Mouse (Mus musculus) erythroid progenitor cell, adult 5-6 weeks (primary cell): ENCODE results near the gene Wfdc10. TPM values are rescaled to one million over a fixed set of nuclear protein-coding genes. Genes with fewer than 3 reads are reported as not detected.

Experiments
- ATAC-seq: replicated peaks from 2 replicates; pipeline ENCODE4 v1.8.0; 2016; ENCODE audit warnings: moderate number of reproducible peaks, mild to moderate bottlenecking, moderate TSS enrichment, inconsistent platforms; ENCODE audit not compliant: poor library complexity, low FRiP score, severe bottlenecking
- total RNA-seq, 2 experiments: library from RNA; stranded (forward) in 1 of 2; stranded (reverse) in 1 of 2; fragments of 150-400 nt in 1 of 2; fragments of 186-747, 209-891 nt in 1 of 2; gene quantifications; 2 replicates each; pipeline versions ENCODE4 v1.2.3 to v1.2.4; 2015 to 2017; ENCODE audit warnings: low replicate concordance in 2 of 2

Wfdc10 gene
- total RNA-seq, 2 experiments from 2014 or later, result not detected

DNA sequence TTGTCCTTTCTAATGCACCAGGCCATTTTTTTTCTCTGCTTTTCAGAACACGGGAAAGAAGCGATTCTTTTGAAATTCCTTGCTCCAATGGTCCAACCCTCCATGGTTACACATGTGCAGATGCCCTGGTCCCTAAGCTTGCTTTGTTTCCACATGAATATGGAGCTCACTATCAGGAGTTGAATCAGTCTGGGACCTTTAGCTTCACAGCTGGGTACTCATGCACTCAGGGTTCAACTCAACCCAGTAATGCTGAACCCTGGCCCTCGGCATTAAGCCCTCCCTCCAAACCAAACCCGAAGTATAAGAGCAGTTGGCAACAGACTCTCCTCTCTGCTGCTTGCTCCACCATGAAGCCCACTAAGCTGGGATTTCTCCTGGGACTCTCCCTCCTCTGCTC, 42.4 kb downstream of the Wfdc10 start, which contains the start of gene Spint4:
Gene Spint4 (plus strand): TSS at position 301 of the 400 bp plus-strand sequence.
- ATAC-seq, result no peak

DNA sequence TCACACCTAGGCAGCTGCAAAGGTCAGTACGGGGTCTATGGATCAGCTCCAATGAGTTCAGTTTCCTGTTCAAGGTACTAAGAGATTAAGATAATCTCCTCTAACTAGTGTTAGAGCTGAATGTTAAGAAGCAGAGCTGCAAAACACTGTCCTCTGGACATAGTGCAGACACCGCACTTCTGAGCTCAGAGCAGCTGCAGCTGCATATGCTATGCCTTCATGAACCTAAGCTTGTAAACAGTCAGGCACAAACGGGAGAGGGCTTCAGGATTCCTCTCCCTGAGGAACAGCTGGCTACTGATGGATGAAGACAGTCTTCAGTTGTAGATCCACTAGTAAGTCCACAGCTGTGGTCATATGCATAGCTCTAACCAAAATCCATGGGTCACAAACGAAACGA, 45.1 kb downstream of the Wfdc10 start:
- ATAC-seq, result no peak

DNA sequence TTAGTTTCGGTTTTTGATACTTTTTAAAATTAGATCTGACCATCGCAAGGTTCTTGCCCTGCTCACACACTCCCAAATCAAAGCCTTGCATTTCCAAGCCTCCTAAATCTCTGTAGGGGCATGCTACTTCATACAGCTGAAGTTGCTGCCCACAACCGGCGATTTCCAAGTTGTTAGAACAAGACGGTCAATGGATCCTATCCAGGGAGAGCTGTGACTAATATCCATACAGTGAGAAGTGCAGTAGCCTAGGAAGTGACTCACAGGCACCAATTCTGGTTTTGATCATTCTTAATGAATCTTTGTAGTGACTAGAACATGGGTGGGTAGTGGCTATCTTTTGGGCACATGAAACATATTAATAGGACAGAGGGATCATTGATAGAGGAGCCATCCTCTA, 45.9 kb downstream of the Wfdc10 start:
- ATAC-seq, result no peak

DNA sequence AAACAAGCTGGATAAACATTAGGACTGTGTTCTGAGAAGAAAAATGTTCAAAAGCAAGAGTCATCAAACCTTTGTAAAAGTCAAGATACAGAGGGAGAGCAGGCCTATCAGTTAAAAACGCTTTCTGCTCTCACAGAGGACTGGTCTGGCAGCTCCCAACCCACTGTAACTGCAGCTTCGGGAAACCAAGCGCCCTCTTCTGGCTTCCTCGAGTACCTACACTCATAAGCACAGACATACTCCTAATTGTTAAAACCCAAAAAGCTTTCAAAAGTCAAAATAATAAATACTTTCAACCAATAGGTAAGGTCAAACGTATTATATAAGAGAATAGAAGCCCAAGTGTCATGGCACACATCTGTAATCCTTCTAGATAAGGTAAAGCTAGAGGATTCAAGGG, 48.4 kb downstream of the Wfdc10 start:
- ATAC-seq, result no peak

DNA sequence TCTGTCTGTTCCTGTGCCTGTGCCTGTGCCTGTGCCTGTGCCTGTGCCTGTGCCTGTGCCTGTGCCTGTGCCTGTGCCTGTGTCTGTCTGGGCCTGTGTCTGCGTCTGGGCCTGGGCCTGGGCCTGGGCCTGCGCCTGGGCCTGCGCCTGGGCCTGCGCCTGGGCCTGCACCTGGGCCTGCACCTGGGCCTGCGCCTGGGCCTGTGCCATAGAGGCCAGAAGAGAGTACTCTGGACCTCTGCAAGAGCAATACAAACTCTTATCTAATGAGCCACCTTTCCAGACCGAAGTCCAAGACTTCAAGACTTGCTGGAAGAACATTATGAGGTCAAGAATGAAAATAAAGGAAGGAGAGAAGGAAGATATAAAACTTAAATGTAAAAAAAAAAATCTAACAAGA, 49.5 kb downstream of the Wfdc10 start:
- no peak for ATAC-seq

DNA sequence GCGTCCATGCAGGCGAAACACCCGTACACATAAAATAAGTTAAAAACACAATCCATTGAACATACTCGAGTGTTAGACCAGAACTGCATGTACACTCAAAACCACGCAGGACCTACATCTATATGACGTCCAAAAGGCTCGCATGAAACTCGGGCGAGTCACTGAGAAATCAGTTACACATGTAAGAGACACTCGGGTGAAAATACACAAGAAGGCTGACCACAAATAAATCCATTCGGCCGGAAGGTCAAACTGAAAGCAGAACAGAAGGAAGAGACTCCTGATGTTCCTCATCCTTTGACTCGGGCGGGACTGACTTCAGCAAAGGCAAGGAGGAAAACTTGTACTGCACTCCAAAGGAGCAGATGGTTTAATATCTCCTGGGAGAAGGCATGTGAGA, 50.1 kb downstream of the Wfdc10 start:
- ATAC-seq, result no peak

Other genes with a start within 250 kb of the Wfdc10 start
Only the 30 nearest of the 31 such genes appear.
- 2.5 and 7.2 TPM in 2 replicates for gene Sdc4, start 212.2 kb upstream of the Wfdc10 start, total RNA-seq (2015; ENCODE audit: low replicate concordance)
- gene Sdc4, start 212.2 kb upstream of the Wfdc10 start, total RNA-seq (2017; ENCODE audit: low replicate concordance), result 5.7 and 7.2 TPM in 2 replicates
- gene Sys1, start 199.1 kb upstream of the Wfdc10 start, total RNA-seq (2015; ENCODE audit: low replicate concordance), result 8.8 and 10.8 TPM in 2 replicates
- 3.1 and 5.3 TPM in 2 replicates for gene Sys1, start 199.1 kb upstream of the Wfdc10 start, total RNA-seq (2017; ENCODE audit: low replicate concordance)
- gene Gm20458, start 195.1 kb upstream of the Wfdc10 start, total RNA-seq (2015; ENCODE audit: low replicate concordance), result not detected in 2 replicates
- not detected in 2 replicates for gene Gm20458, start 195.1 kb upstream of the Wfdc10 start, total RNA-seq (2017; ENCODE audit: low replicate concordance)
- not detected in 2 replicates for gene Trp53tg5, start 182.3 kb upstream of the Wfdc10 start, total RNA-seq (2015; ENCODE audit: low replicate concordance)
- gene Trp53tg5, start 182.3 kb upstream of the Wfdc10 start, total RNA-seq (2017; ENCODE audit: low replicate concordance), result not detected in 2 replicates
- 6.3 TPM in 1 of 2 replicates, not detected in the other for gene Dbndd2, start 169.9 kb upstream of the Wfdc10 start, total RNA-seq (2015; ENCODE audit: low replicate concordance)
- gene Dbndd2, start 169.9 kb upstream of the Wfdc10 start, total RNA-seq (2017; ENCODE audit: low replicate concordance), result 0.61 TPM in 1 of 2 replicates, not detected in the other
- gene Pigt, start 158.5 kb upstream of the Wfdc10 start, total RNA-seq (2015; ENCODE audit: low replicate concordance), result 18.0 and 22.7 TPM in 2 replicates
- gene Pigt, start 158.5 kb upstream of the Wfdc10 start, total RNA-seq (2017; ENCODE audit: low replicate concordance), result 7.7 and 26.9 TPM in 2 replicates
- not detected in 2 replicates for gene Wfdc2, start 93.6 kb upstream of the Wfdc10 start, total RNA-seq (2015; ENCODE audit: low replicate concordance)
- not detected in 2 replicates for gene Wfdc2, start 93.6 kb upstream of the Wfdc10 start, total RNA-seq (2017; ENCODE audit: low replicate concordance)
- gene Spint3, start 82.6 kb upstream of the Wfdc10 start, total RNA-seq (2015; ENCODE audit: low replicate concordance), result not detected in 2 replicates
- gene Spint3, start 82.6 kb upstream of the Wfdc10 start, total RNA-seq (2017; ENCODE audit: low replicate concordance), result not detected in 2 replicates
- not detected in 2 replicates for gene Wfdc6a, start 70.6 kb upstream of the Wfdc10 start, total RNA-seq (2015; ENCODE audit: low replicate concordance)
- gene Wfdc6a, start 70.6 kb upstream of the Wfdc10 start, total RNA-seq (2017; ENCODE audit: low replicate concordance), result not detected in 2 replicates
- gene Eppin, start 62.5 kb upstream of the Wfdc10 start, total RNA-seq (2015; ENCODE audit: low replicate concordance), result not detected in 2 replicates
- not detected in 2 replicates for gene Eppin, start 62.5 kb upstream of the Wfdc10 start, total RNA-seq (2017; ENCODE audit: low replicate concordance)
- gene Wfdc6b, start 42.5 kb upstream of the Wfdc10 start, total RNA-seq (2015; ENCODE audit: low replicate concordance), result not detected in 2 replicates
- not detected in 2 replicates for gene Wfdc6b, start 42.5 kb upstream of the Wfdc10 start, total RNA-seq (2017; ENCODE audit: low replicate concordance)
- gene Wfdc8, start 42.4 kb upstream of the Wfdc10 start, total RNA-seq (2015; ENCODE audit: low replicate concordance), result not detected in 2 replicates
- gene Wfdc8, start 42.4 kb upstream of the Wfdc10 start, total RNA-seq (2017; ENCODE audit: low replicate concordance), result not detected in 2 replicates
- not detected in 2 replicates for gene Wfdc16, start 17.2 kb upstream of the Wfdc10 start, total RNA-seq (2015; ENCODE audit: low replicate concordance)
- not detected in 2 replicates for gene Wfdc16, start 17.2 kb upstream of the Wfdc10 start, total RNA-seq (2017; ENCODE audit: low replicate concordance)
- not detected in 2 replicates for gene Wfdc9, start 537 bp downstream of the Wfdc10 start, total RNA-seq (2015; ENCODE audit: low replicate concordance)
- not detected in 2 replicates for gene Wfdc9, start 537 bp downstream of the Wfdc10 start, total RNA-seq (2017; ENCODE audit: low replicate concordance)
- gene Wfdc11, start 18.0 kb downstream of the Wfdc10 start, total RNA-seq (2015; ENCODE audit: low replicate concordance), result not detected in 2 replicates
- gene Wfdc11, start 18.0 kb downstream of the Wfdc10 start, total RNA-seq (2017; ENCODE audit: low replicate concordance), result not detected in 2 replicates
- gene Wfdc13, start 29.1 kb downstream of the Wfdc10 start, total RNA-seq (2015; ENCODE audit: low replicate concordance), result not detected in 2 replicates
- not detected in 2 replicates for gene Wfdc13, start 29.1 kb downstream of the Wfdc10 start, total RNA-seq (2017; ENCODE audit: low replicate concordance)
- not detected in 2 replicates for gene Spint4, start 42.5 kb downstream of the Wfdc10 start, total RNA-seq (2015; ENCODE audit: low replicate concordance)
- not detected in 2 replicates for gene Spint4, start 42.5 kb downstream of the Wfdc10 start, total RNA-seq (2017; ENCODE audit: low replicate concordance)
- gene Spint5, start 59.3 kb downstream of the Wfdc10 start, total RNA-seq (2015; ENCODE audit: low replicate concordance), result not detected in 2 replicates
- gene Spint5, start 59.3 kb downstream of the Wfdc10 start, total RNA-seq (2017; ENCODE audit: low replicate concordance), result not detected in 2 replicates
- gene Wfdc3, start 89.9 kb downstream of the Wfdc10 start, total RNA-seq (2015; ENCODE audit: low replicate concordance), result 4.2 and 6.1 TPM in 2 replicates
- 2.3 and 2.8 TPM in 2 replicates for gene Wfdc3, start 89.9 kb downstream of the Wfdc10 start, total RNA-seq (2017; ENCODE audit: low replicate concordance)
- 64.6 and 69.2 TPM in 2 replicates for gene Dnttip1, start 89.9 kb downstream of the Wfdc10 start, total RNA-seq (2015; ENCODE audit: low replicate concordance)
- gene Dnttip1, start 89.9 kb downstream of the Wfdc10 start, total RNA-seq (2017; ENCODE audit: low replicate concordance), result 44.0 and 58.0 TPM in 2 replicates
- 1,168 and 1,264 TPM in 2 replicates for gene Ube2c, start 113.9 kb downstream of the Wfdc10 start, total RNA-seq (2015; ENCODE audit: low replicate concordance)
- gene Ube2c, start 113.9 kb downstream of the Wfdc10 start, total RNA-seq (2017; ENCODE audit: low replicate concordance), result 649 and 1,020 TPM in 2 replicates
- gene Tnnc2, start 123.9 kb downstream of the Wfdc10 start, total RNA-seq (2015; ENCODE audit: low replicate concordance), result not detected in 2 replicates
- not detected in 2 replicates for gene Tnnc2, start 123.9 kb downstream of the Wfdc10 start, total RNA-seq (2017; ENCODE audit: low replicate concordance)
- not detected in 2 replicates for gene Snx21, start 129.8 kb downstream of the Wfdc10 start, total RNA-seq (2015; ENCODE audit: low replicate concordance)
- 0.13 TPM in 1 of 2 replicates, not detected in the other for gene Snx21, start 129.8 kb downstream of the Wfdc10 start, total RNA-seq (2017; ENCODE audit: low replicate concordance)
- gene Acot8, start 148.8 kb downstream of the Wfdc10 start, total RNA-seq (2015; ENCODE audit: low replicate concordance), result 23.8 and 30.6 TPM in 2 replicates
- 33.6 and 58.4 TPM in 2 replicates for gene Acot8, start 148.8 kb downstream of the Wfdc10 start, total RNA-seq (2017; ENCODE audit: low replicate concordance)
- 2.5 and 7.2 TPM in 2 replicates for gene Zswim3, start 149.1 kb downstream of the Wfdc10 start, total RNA-seq (2015; ENCODE audit: low replicate concordance)
- 1.3 and 2.3 TPM in 2 replicates for gene Zswim3, start 149.1 kb downstream of the Wfdc10 start, total RNA-seq (2017; ENCODE audit: low replicate concordance)
- 1.1 and 5.4 TPM in 2 replicates for gene Zswim1, start 166.6 kb downstream of the Wfdc10 start, total RNA-seq (2015; ENCODE audit: low replicate concordance)
- gene Zswim1, start 166.6 kb downstream of the Wfdc10 start, total RNA-seq (2017; ENCODE audit: low replicate concordance), result 0.30 TPM in 1 of 2 replicates, not detected in the other
- not detected in 2 replicates for gene Spata25, start 172.5 kb downstream of the Wfdc10 start, total RNA-seq (2015; ENCODE audit: low replicate concordance)
- not detected in 2 replicates for gene Spata25, start 172.5 kb downstream of the Wfdc10 start, total RNA-seq (2017; ENCODE audit: low replicate concordance)
- 34.0 and 35.3 TPM in 2 replicates for gene Ctsa, start 176.8 kb downstream of the Wfdc10 start, total RNA-seq (2015; ENCODE audit: low replicate concordance)
- gene Ctsa, start 176.8 kb downstream of the Wfdc10 start, total RNA-seq (2017; ENCODE audit: low replicate concordance), result 38.9 and 43.0 TPM in 2 replicates
- gene Neurl2, start 177.4 kb downstream of the Wfdc10 start, total RNA-seq (2015; ENCODE audit: low replicate concordance), result not detected in 2 replicates
- gene Neurl2, start 177.4 kb downstream of the Wfdc10 start, total RNA-seq (2017; ENCODE audit: low replicate concordance), result 1.2 TPM in 1 of 2 replicates, not detected in the other
- gene Pltp, start 201.7 kb downstream of the Wfdc10 start, total RNA-seq (2015; ENCODE audit: low replicate concordance), result 1.3 and 5.0 TPM in 2 replicates
- gene Pltp, start 201.7 kb downstream of the Wfdc10 start, total RNA-seq (2017; ENCODE audit: low replicate concordance), result 0.23 TPM in 1 of 2 replicates, not detected in the other